Mouse (Mus musculus): ENCODE results near the gene Dab1. TPM values are rescaled to one million over a fixed set of nuclear protein-coding genes. Genes with fewer than 3 reads are reported as not detected.

Dab1 gene
- polyA plus RNA-seq, 1 experiment from 2014 or later: 55.4 TPM

DNA sequence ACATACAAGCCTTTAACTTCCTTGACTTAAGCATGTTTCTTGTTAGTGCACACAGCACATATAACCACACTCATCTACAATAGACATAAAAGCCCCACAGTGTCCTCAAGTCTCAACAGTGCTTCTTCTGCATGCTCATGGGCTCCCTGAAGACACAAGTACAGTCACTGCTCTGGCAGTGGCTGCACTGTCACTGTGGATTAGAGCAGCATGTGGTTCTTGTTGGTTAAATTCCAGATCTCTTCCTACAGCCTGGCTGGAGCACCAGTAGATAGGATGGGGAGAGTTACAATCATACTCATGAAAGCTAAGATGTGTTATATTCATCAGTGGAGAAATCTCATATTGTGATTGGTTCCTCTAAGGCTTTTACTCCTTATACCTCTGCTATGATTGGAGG, 534.5 kb downstream of the Dab1 start:
- Histone ChIP-seq H3K4me1 (replicated peaks; ENCODE audit: control insufficient read depth, insufficient read depth, low read length) (no peaks in the 10 kb centered on the region), H3K4me2 (replicated peaks; ENCODE audit: low read depth, low read length) (no peak overlapping the region), H3K9me3 (ENCODE audit: control insufficient read depth, low read length) (no peaks in the 10 kb centered on the region), H3K27ac (ENCODE audit: low read depth, low read length) (no peak overlapping the region), H3K4me3 (ENCODE audit: low read depth, low read length) (no peak overlapping the region), H3K36me3 (ENCODE audit: control insufficient read depth, insufficient read depth, low read length) (no peaks in the 10 kb centered on the region), H3K9ac (ENCODE audit: low read depth, low read length) (no peak overlapping the region), H3K27me3 (ENCODE audit: control insufficient read depth, insufficient read depth, low read length) (no peaks in the 10 kb centered on the region)
- ATAC-seq (ENCODE audit: low FRiP score): no peak
- DNase-seq (ENCODE audit: low spot score): no peak

DNA sequence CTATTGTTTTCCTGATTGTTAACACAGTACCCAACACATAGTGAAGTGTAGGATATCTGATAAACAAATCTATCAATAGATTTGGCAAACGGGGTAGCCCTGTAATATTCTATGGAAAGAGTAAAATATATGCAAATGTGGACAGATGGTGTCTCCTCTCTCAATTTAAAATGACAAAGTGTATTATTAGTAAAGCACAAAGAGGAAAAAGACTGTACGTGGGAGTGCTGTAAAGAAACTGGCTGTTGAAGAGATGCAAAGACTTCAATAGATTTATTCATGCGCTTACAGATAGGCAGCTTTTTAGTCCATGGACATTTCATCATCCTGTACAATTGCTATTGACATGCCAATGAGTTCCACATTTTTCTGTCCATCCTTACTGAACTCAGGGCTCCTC, 558.9 kb downstream of the Dab1 start:
- Histone ChIP-seq H3K9me3 (ENCODE audit: control insufficient read depth, low read length) (no peaks in the 10 kb centered on the region), H3K4me3 (ENCODE audit: low read depth, low read length) (no peak overlapping the region), H3K27ac (ENCODE audit: low read depth, low read length) (no peak overlapping the region), H3K4me2 (replicated peaks; ENCODE audit: low read depth, low read length) (no peak overlapping the region), H3K36me3 (ENCODE audit: control insufficient read depth, insufficient read depth, low read length) (no peaks in the 10 kb centered on the region), H3K9ac (ENCODE audit: low read depth, low read length) (no peak overlapping the region), H3K4me1 (replicated peaks; ENCODE audit: control insufficient read depth, insufficient read depth, low read length) (no peaks in the 10 kb centered on the region), H3K27me3 (ENCODE audit: control insufficient read depth, insufficient read depth, low read length) (no peaks in the 10 kb centered on the region)
- WGBS: 77% methylated on average over 3 of the region's 3 CpGs
- DNase-seq (ENCODE audit: low spot score) (no peak), ATAC-seq (ENCODE audit: low FRiP score) (no peak)

DNA sequence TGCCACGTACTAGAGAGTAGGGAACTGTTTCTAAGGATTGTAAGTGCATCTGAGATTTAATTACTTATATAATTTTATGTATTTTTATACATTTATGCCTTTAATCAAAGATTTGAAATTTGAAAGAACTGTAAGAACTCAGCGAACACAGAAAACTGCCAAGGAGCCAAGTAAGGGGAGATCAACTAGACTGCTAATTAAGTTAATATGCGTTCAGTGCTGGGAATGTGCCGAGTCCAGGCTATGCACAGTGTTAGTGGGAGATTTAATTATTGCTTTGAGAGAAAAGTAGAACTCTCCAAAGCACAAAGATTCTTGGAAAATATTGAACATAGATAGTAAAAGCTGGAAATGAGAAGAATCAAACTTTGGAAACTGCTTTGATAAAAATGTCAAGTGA, 567.2 kb downstream of the Dab1 start:
- H3K4me2 ChIP-seq (replicated peaks; ENCODE audit: low read depth, low read length): no peak overlapping the region
- no peaks in the 10 kb centered on the region for H3K27me3 ChIP-seq (ENCODE audit: control insufficient read depth, insufficient read depth, low read length)
- no peaks in the 10 kb centered on the region for H3K9me3 ChIP-seq (ENCODE audit: control insufficient read depth, low read length)
- no peaks in the 10 kb centered on the region for H3K4me1 ChIP-seq (replicated peaks; ENCODE audit: control insufficient read depth, insufficient read depth, low read length)
- ATAC-seq (ENCODE audit: low FRiP score): no peak
- no peak for DNase-seq (ENCODE audit: low spot score)
- H3K27ac ChIP-seq (ENCODE audit: low read depth, low read length): no peak overlapping the region
- no peaks in the 10 kb centered on the region for H3K36me3 ChIP-seq (ENCODE audit: control insufficient read depth, insufficient read depth, low read length)
- WGBS: 82% methylated on average over 4 of the region's 4 CpGs
- H3K9ac ChIP-seq (ENCODE audit: low read depth, low read length): no peak overlapping the region
- H3K4me3 ChIP-seq (ENCODE audit: low read depth, low read length): no peak overlapping the region

DNA sequence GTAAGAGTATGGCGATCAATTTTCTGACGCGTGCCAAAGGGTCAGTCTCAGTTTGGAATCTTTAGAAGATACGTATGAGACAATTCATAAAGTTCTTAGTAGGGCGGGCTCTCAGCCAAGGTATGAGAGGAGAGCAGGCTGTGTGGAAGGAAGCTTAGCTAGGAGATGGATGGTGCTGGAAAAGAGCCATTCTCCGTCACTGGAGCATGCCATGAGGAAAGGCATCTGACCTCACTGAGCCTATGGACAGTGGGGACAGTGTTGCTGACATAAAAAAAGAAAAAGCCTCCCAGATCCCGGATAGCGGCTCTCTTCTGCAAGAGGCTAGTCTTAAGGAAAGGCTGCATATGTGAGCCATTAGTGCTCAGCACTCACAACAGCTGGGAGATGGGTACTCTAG, 579.5 kb downstream of the Dab1 start:
- ATAC-seq (ENCODE audit: low FRiP score): no peak

DNA sequence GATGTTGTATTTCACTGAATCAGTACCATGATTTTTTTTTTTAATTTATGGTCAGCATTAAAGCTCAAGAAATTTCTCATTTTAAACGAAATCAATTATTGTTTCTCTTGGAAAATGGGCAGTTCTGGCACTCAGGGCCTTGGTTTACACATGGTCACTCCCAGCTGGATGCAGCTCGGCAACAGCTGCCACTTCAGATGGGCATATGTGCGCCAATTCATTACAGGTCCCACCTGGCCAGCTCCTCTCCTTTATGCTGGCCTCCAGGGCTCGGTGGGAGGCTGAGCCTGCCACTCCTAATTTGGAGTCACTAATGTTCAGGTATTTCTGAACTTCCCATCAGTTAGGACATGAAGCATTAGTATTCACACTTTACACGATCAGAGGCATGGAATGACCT, 582.5 kb downstream of the Dab1 start:
- Histone ChIP-seq H3K27me3 (ENCODE audit: control insufficient read depth, insufficient read depth, low read length) (no peaks in the 10 kb centered on the region), H3K27ac (ENCODE audit: low read depth, low read length) (no peak overlapping the region), H3K4me2 (replicated peaks; ENCODE audit: low read depth, low read length) (no peak overlapping the region), H3K4me1 (replicated peaks; ENCODE audit: control insufficient read depth, insufficient read depth, low read length) (no peaks in the 10 kb centered on the region), H3K4me3 (ENCODE audit: low read depth, low read length) (no peak overlapping the region), H3K36me3 (ENCODE audit: control insufficient read depth, insufficient read depth, low read length) (no peaks in the 10 kb centered on the region), H3K9ac (ENCODE audit: low read depth, low read length) (no peak overlapping the region), H3K9me3 (ENCODE audit: control insufficient read depth, low read length) (no peaks in the 10 kb centered on the region)
- DNase-seq (ENCODE audit: low spot score): no peak
- ATAC-seq (ENCODE audit: low FRiP score): no peak
- WGBS: 82% methylated on average over 5 of the region's 5 CpGs

More for the DNA sequence above, 579.5 kb downstream of the Dab1 start:
- no peak for DNase-seq (ENCODE audit: low spot score)
- no peaks in the 10 kb centered on the region for H3K27me3 ChIP-seq (ENCODE audit: control insufficient read depth, insufficient read depth, low read length)
- no peak overlapping the region for H3K9ac ChIP-seq (ENCODE audit: low read depth, low read length)
- H3K9me3 ChIP-seq (ENCODE audit: control insufficient read depth, low read length): no peaks in the 10 kb centered on the region
- no peaks in the 10 kb centered on the region for H3K36me3 ChIP-seq (ENCODE audit: control insufficient read depth, insufficient read depth, low read length)
- H3K4me1 ChIP-seq (replicated peaks; ENCODE audit: control insufficient read depth, insufficient read depth, low read length): no peaks in the 10 kb centered on the region
- H3K27ac ChIP-seq (ENCODE audit: low read depth, low read length): no peak overlapping the region
- no peak overlapping the region for H3K4me3 ChIP-seq (ENCODE audit: low read depth, low read length)
- no peak overlapping the region for H3K4me2 ChIP-seq (replicated peaks; ENCODE audit: low read depth, low read length)
- WGBS: 91% methylated on average over 8 of the region's 8 CpGs

DNA sequence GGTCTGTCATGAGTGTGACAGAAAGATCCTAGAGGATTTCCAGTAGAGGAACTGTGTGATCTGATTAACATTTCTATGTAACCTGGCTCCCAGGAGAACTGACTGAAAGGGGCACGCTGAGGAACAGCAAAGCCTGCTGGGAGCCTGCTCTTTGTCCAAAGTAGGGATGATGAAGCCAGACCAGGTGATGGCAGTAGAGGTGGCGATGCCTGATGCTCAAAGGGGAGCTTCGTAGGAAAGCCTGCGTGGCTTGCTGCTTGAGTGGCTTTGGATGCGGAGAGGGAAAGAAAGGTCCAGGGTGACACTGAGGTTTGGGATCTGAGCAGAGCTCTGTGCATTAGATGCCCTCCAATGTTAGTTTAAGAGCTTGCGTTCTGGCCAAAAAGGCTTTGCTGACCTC, 584.9 kb downstream of the Dab1 start:
- Histone ChIP-seq H3K36me3 (ENCODE audit: control insufficient read depth, insufficient read depth, low read length) (no peaks in the 10 kb centered on the region), H3K27me3 (ENCODE audit: control insufficient read depth, insufficient read depth, low read length) (no peaks in the 10 kb centered on the region), H3K4me3 (ENCODE audit: low read depth, low read length) (no peak overlapping the region), H3K9ac (ENCODE audit: low read depth, low read length) (no peak overlapping the region), H3K9me3 (ENCODE audit: control insufficient read depth, low read length) (no peaks in the 10 kb centered on the region), H3K4me1 (replicated peaks; ENCODE audit: control insufficient read depth, insufficient read depth, low read length) (no peaks in the 10 kb centered on the region), H3K4me2 (replicated peaks; ENCODE audit: low read depth, low read length) (no peak overlapping the region), H3K27ac (ENCODE audit: low read depth, low read length) (no peak overlapping the region)
- ATAC-seq (ENCODE audit: low FRiP score): no peak
- 43% methylated on average over 6 of the region's 6 CpGs for WGBS
- DNase-seq (ENCODE audit: low spot score): no peak

DNA sequence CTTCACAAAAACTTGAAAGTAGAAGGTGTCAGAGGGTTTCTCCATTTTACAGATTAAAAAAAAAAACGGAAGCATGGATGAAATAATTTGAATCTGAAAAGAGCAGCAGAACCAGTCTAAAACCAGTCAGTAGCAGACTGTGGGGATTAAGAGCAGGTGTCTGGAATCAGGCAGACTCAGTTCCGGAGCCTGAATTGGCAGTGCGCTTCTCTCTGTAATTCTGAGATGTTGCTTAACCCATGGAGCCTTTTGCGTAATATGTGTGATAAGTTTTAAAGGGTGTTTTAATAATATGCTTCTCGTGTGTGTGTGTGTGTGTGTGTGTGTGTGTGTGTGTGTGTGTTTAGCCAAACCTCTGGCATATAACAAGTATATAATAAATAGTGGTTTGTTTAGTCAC, 587.5 kb downstream of the Dab1 start:
- DNase-seq (ENCODE audit: low spot score): no peak
- WGBS: 86% methylated on average over 5 of the region's 5 CpGs

DNA sequence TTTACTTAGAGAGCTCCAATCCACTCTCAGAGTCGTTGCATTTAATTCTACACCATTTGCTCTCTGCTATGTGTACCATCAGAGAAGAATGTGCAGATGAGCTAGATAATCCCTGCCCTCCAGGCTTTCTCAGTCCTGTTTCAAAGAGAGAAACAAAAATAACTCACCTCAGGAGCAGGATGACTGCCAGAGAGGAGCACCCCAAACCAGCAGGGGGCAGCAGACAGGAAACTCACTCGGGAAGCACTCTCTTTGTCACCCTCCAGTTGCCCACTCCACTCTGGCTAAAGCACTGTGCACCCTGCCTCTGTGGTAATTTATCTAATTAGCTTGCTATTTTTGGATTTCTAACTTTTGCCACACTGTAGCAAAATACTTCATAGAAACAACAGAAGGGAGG, 589.9 kb downstream of the Dab1 start:
- Histone ChIP-seq H3K4me2 (replicated peaks; ENCODE audit: low read depth, low read length) (no peak overlapping the region), H3K27ac (ENCODE audit: low read depth, low read length) (no peak overlapping the region), H3K36me3 (ENCODE audit: control insufficient read depth, insufficient read depth, low read length) (no peaks in the 10 kb centered on the region), H3K9me3 (ENCODE audit: control insufficient read depth, low read length) (no peaks in the 10 kb centered on the region), H3K9ac (ENCODE audit: low read depth, low read length) (no peak overlapping the region), H3K4me1 (replicated peaks; ENCODE audit: control insufficient read depth, insufficient read depth, low read length) (no peaks in the 10 kb centered on the region), H3K4me3 (ENCODE audit: low read depth, low read length) (no peak overlapping the region), H3K27me3 (ENCODE audit: control insufficient read depth, insufficient read depth, low read length) (no peaks in the 10 kb centered on the region)
- DNase-seq (ENCODE audit: low spot score) (peak; percentile 59), ATAC-seq (ENCODE audit: low FRiP score) (no peak)
- 32% methylated on average over 2 of the region's 2 CpGs for WGBS

More for the DNA sequence above, 587.5 kb downstream of the Dab1 start:
- Histone ChIP-seq H3K36me3 (ENCODE audit: control insufficient read depth, insufficient read depth, low read length) (no peaks in the 10 kb centered on the region), H3K4me3 (ENCODE audit: low read depth, low read length) (no peak overlapping the region), H3K4me2 (replicated peaks; ENCODE audit: low read depth, low read length) (no peak overlapping the region), H3K4me1 (replicated peaks; ENCODE audit: control insufficient read depth, insufficient read depth, low read length) (no peaks in the 10 kb centered on the region), H3K9me3 (ENCODE audit: control insufficient read depth, low read length) (no peaks in the 10 kb centered on the region), H3K9ac (ENCODE audit: low read depth, low read length) (no peak overlapping the region), H3K27ac (ENCODE audit: low read depth, low read length) (no peak overlapping the region), H3K27me3 (ENCODE audit: control insufficient read depth, insufficient read depth, low read length) (no peaks in the 10 kb centered on the region)
- ATAC-seq (ENCODE audit: low FRiP score): no peak

DNA sequence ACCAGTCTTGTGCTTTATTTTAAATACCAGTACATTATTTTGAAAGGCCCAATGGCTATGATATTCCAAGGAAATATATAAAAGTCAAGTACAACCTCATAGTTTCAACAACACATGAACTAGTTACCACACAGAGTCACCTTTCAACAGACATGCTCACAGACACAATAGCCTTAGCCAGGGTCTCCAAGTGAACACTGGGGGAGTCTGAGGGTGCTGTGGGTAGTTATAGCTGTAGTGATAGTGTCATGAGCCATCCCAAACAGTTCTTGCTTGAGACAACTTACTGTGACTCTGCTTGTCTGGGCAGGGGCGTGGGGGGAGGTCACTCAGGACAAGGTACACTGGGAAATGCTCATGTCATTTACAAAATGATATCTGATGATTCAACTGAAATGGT, 591.6 kb downstream of the Dab1 start:
- WGBS: 88% methylated on average over 1 of the region's 1 CpGs
- H3K4me1 ChIP-seq (replicated peaks; ENCODE audit: control insufficient read depth, insufficient read depth, low read length): peaks cover 2% of the 10 kb centered on the region
- H3K27ac ChIP-seq (ENCODE audit: low read depth, low read length): no peak overlapping the region
- H3K36me3 ChIP-seq (ENCODE audit: control insufficient read depth, insufficient read depth, low read length): no peaks in the 10 kb centered on the region
- no peak overlapping the region for H3K4me2 ChIP-seq (replicated peaks; ENCODE audit: low read depth, low read length)
- H3K27me3 ChIP-seq (ENCODE audit: control insufficient read depth, insufficient read depth, low read length): no peaks in the 10 kb centered on the region
- no peak for DNase-seq (ENCODE audit: low spot score)
- no peak for ATAC-seq (ENCODE audit: low FRiP score)
- H3K4me3 ChIP-seq (ENCODE audit: low read depth, low read length): no peak overlapping the region
- H3K9ac ChIP-seq (ENCODE audit: low read depth, low read length): no peak overlapping the region
- H3K9me3 ChIP-seq (ENCODE audit: control insufficient read depth, low read length): no peaks in the 10 kb centered on the region

All from hindbrain, embryonic 11.5 days (tissue).